Mouse (Mus musculus): Measurements from ENCODE around the gene Gm4553. TPM values are rescaled to one million over a fixed set of nuclear protein-coding genes. Genes with fewer than 3 reads are reported as not detected.
"Not testable (repeated sequence)": the region's sequence is repeated elsewhere in the genome, so short reads cannot be mapped to it uniquely, and the experiment has no call there.

The Gm4553 gene
- total RNA-seq (2021) = not detected
- long read RNA-seq, experiment 1 = 0 reads
- long read RNA-seq, experiment 2 = 0 reads

- not testable (repeated sequence) for DNase-seq (ENCODE audit: low spot score in 2 of 2)
Observed at GRCm38 (mm10) chr7:142165639-142166038, at the start of gene Gm4553. TSS of gene Gm4553 (minus strand) at chr7:142165739.

- DNase-seq (ENCODE audit: low spot score in 2 of 2) = not testable (repeated sequence)
Observed at GRCm38 (mm10) chr7:142212136-142212535, 46.6 kb upstream of the Gm4553 start.

GRCm38 (mm10) chr7:142211559-142211958 is 46.0 kb upstream of the Gm4553 start, which contains the start of gene Gm7579:
TSS of gene Gm7579 (plus strand) at chr7:142211859.
- no peak for DNase-seq (ENCODE audit: low spot score in 2 of 2)

GRCm38 (mm10) chr7:142206891-142207290 is 41.4 kb upstream of the Gm4553 start:
- not testable (repeated sequence) for DNase-seq (ENCODE audit: low spot score in 2 of 2)

- DNase-seq (ENCODE audit: low spot score in 2 of 2) = no peak
Observed at GRCm38 (mm10) chr7:142205488-142205887, 39.9 kb upstream of the Gm4553 start.

- no peak for DNase-seq (ENCODE audit: low spot score in 2 of 2)
Observed at GRCm38 (mm10) chr7:142201064-142201463, 35.5 kb upstream of the Gm4553 start, which contains the start of gene Krtap5-3. TSS of gene Krtap5-3 (plus strand) at chr7:142201364.

GRCm38 (mm10) chr7:142198748-142199147 is 33.2 kb upstream of the Gm4553 start:
- DNase-seq (ENCODE audit: low spot score in 2 of 2) = peak in 1 of 2 experiments; percentile 15

- DNase-seq (ENCODE audit: low spot score in 2 of 2) = no peak
Observed at GRCm38 (mm10) chr7:142190289-142190688, 24.8 kb upstream of the Gm4553 start, which contains the start of gene Gm10153. TSS of gene Gm10153 (minus strand) at chr7:142190389.

- no peak for DNase-seq (ENCODE audit: low spot score in 2 of 2)
Observed at GRCm38 (mm10) chr7:142188156-142188555, 22.6 kb upstream of the Gm4553 start.

- DNase-seq (ENCODE audit: low spot score in 2 of 2) = no peak
Observed at GRCm38 (mm10) chr7:142181021-142181420, 15.5 kb upstream of the Gm4553 start.

- DNase-seq (ENCODE audit: low spot score in 2 of 2) = no peak
Observed at GRCm38 (mm10) chr7:142178685-142179084, 13.1 kb upstream of the Gm4553 start.

GRCm38 (mm10) chr7:142175905-142176304 is 10.4 kb upstream of the Gm4553 start, which contains the start of gene Krtap5-2:
TSS of gene Krtap5-2 (minus strand) at chr7:142176005.
- not testable (repeated sequence) for DNase-seq (ENCODE audit: low spot score in 2 of 2)

GRCm38 (mm10) chr7:142169836-142170235 is 4.3 kb upstream of the Gm4553 start:
- peak in 1 of 2 experiments; percentile 16 for DNase-seq (ENCODE audit: low spot score in 2 of 2)

- no peak for DNase-seq (ENCODE audit: low spot score in 2 of 2)
Observed at GRCm38 (mm10) chr7:142159366-142159765, 6.2 kb downstream of the Gm4553 start.

GRCm38 (mm10) chr7:142157013-142157412 is 8.5 kb downstream of the Gm4553 start, which contains the start of gene Gm29735:
TSS of gene Gm29735 (minus strand) at chr7:142157113.
- not testable (repeated sequence) for DNase-seq (ENCODE audit: low spot score in 2 of 2)

- no peak for DNase-seq (ENCODE audit: low spot score in 2 of 2)
Observed at GRCm38 (mm10) chr7:142155308-142155707, 10.2 kb downstream of the Gm4553 start.

GRCm38 (mm10) chr7:142152191-142152590 is 13.3 kb downstream of the Gm4553 start:
- no peak for DNase-seq (ENCODE audit: low spot score in 2 of 2)

GRCm38 (mm10) chr7:142148633-142149032 is 16.9 kb downstream of the Gm4553 start:
- no peak for DNase-seq (ENCODE audit: low spot score in 2 of 2)

GRCm38 (mm10) chr7:142146033-142146432 is 19.5 kb downstream of the Gm4553 start:
- DNase-seq (ENCODE audit: low spot score in 2 of 2) = peak; percentile 10 to 31

- no peak for DNase-seq (ENCODE audit: low spot score in 2 of 2)
Observed at GRCm38 (mm10) chr7:142145413-142145940, 20.1 kb downstream of the Gm4553 start.

- DNase-seq (ENCODE audit: low spot score in 2 of 2) = no peak
Observed at GRCm38 (mm10) chr7:142144507-142144906, 21.0 kb downstream of the Gm4553 start, which contains the start of gene Gm45337. TSS of gene Gm45337 (minus strand) at chr7:142144607.

- DNase-seq (ENCODE audit: low spot score in 2 of 2) = not testable (repeated sequence)
Observed at GRCm38 (mm10) chr7:142143506-142144010, 22.0 kb downstream of the Gm4553 start.

- DNase-seq (ENCODE audit: low spot score in 2 of 2) = no peak
Observed at GRCm38 (mm10) chr7:142140696-142141095, 24.8 kb downstream of the Gm4553 start.
